Mouse (Mus musculus) ES-Bruce4 (cell line): ENCODE results near the gene Coq5. TPM values are rescaled to one million over a fixed set of nuclear protein-coding genes. Genes with fewer than 3 reads are reported as not detected.

ENCODE experiments used
- H3K27ac ChIP-seq: 2 replicates; pipeline ENCODE4 v1.5.1; 2012; ENCODE audit warnings: low read length, inconsistent platforms; ENCODE audit not compliant: insufficient read depth
- H3K27me3 ChIP-seq: 2 replicates; pipeline ENCODE4 v1.6.1; 2012; ENCODE audit warnings: mild to moderate bottlenecking, low read length, inconsistent platforms; ENCODE audit not compliant: control insufficient read depth, poor library complexity, insufficient read depth, severe bottlenecking
- H3K36me3 ChIP-seq: 2 replicates; pipeline ENCODE4 v1.6.1; 2012; ENCODE audit warnings: inconsistent platforms, mild to moderate bottlenecking, low read length, moderate library complexity; ENCODE audit not compliant: control insufficient read depth, poor library complexity, insufficient read depth, severe bottlenecking
- H3K4me1 ChIP-seq: one replicate; pipeline ENCODE4 v1.8.1; 2011; ENCODE audit warnings: low read length; ENCODE audit not compliant: control insufficient read depth, insufficient read depth
- H3K4me3 ChIP-seq: 2 replicates; pipeline ENCODE4 v1.5.1; 2011; ENCODE audit warnings: low read depth, mild to moderate bottlenecking, low read length
- H3K9ac ChIP-seq: 2 replicates; pipeline ENCODE4 v1.6.1; 2012; ENCODE audit warnings: low read depth, mild to moderate bottlenecking, inconsistent platforms; ENCODE audit not compliant: poor library complexity, severe bottlenecking
- H3K9me3 ChIP-seq: replicated peaks from 2 replicates; pipeline ENCODE4 v1.6.1; 2012; ENCODE audit warnings: mild to moderate bottlenecking, low read length, inconsistent platforms; ENCODE audit not compliant: control insufficient read depth, poor library complexity, insufficient read depth, severe bottlenecking
- CTCF ChIP-seq: IDR thresholded peaks from one replicate; pipeline ENCODE4 v1.8.1; 2011; ENCODE audit warnings: low read depth, low read length
- EP300 ChIP-seq: IDR thresholded peaks from 2 replicates; pipeline ENCODE4 v1.6.1; 2011; ENCODE audit warnings: low read depth, low read length; ENCODE audit not compliant: insufficient read depth
- POLR2A ChIP-seq: IDR thresholded peaks from one replicate; pipeline ENCODE4 v1.8.1; 2011; ENCODE audit warnings: low read length; ENCODE audit not compliant: insufficient read depth
- polyA plus RNA-seq: library from polyadenylated mRNA; stranded (reverse); fragments of >200 nt; gene quantifications from 2 replicates; pipeline ENCODE4 v1.2.4, GENCODE M21; 2011; ENCODE audit warnings: low read depth; ENCODE audit not compliant: missing spikeins, insufficient read depth, insufficient read length

The Coq5 gene
- polyA plus RNA-seq, 1 experiment = 28.3 TPM

GRCm38 (mm10) chr5:115312816-115313667 lies 33.6 kb downstream of the Coq5 start:
- H3K27ac ChIP-seq = peak overlapping the region; percentile 41; the same call in 1 of the 2 replicates

GRCm38 (mm10) chr5:115313668-115313943 lies 34.1 kb downstream of the Coq5 start:
- Histone ChIP-seq H3K4me3 (peak overlapping the region; percentile 37), H3K27ac (peak overlapping the region; percentile 41; the same call in 1 of the 2 replicates), H3K9me3 (no peaks in the 10 kb centered on the region), H3K27me3 (no peaks in the 10 kb centered on the region), H3K4me1 (peaks cover 4% of the 10 kb centered on the region), H3K9ac (no peak overlapping the region), H3K36me3 (no peaks in the 10 kb centered on the region)
- TF ChIP-seq CTCF (no peak), EP300 (peak; percentile 61; the same call in 1 of the 2 replicates), POLR2A (no peak)

More at GRCm38 (mm10) chr5:115312816-115313667, 33.6 kb downstream of the Coq5 start:
- Histone ChIP-seq H3K27me3 (no peaks in the 10 kb centered on the region), H3K4me1 (peaks cover 2% of the 10 kb centered on the region), H3K4me3 (peak overlapping the region; percentile 37), H3K9ac (no peak overlapping the region), H3K36me3 (no peaks in the 10 kb centered on the region), H3K9me3 (no peaks in the 10 kb centered on the region)
- no peak for TF ChIP-seq EP300
- TF ChIP-seq CTCF = no peak
- no peak for TF ChIP-seq POLR2A

- H3K4me1 ChIP-seq = peaks cover 7% of the 10 kb centered on the region
- no peaks in the 10 kb centered on the region for H3K27me3 ChIP-seq
- TF ChIP-seq POLR2A (no peak), EP300 (0 out of 2 replicates have a peak, but pooled peaks have one; percentile 32)
- no peak overlapping the region for H3K4me3 ChIP-seq
- H3K9ac ChIP-seq = no peak overlapping the region
- peak overlapping the region; percentile 84 for H3K27ac ChIP-seq
- no peaks in the 10 kb centered on the region for H3K36me3 ChIP-seq
- H3K9me3 ChIP-seq = no peaks in the 10 kb centered on the region
Measured at GRCm38 (mm10) chr5:115316968-115317644, 37.6 kb downstream of the Coq5 start.

- no peaks in the 10 kb centered on the region for H3K36me3 ChIP-seq
- no peaks in the 10 kb centered on the region for H3K9me3 ChIP-seq
- H3K9ac ChIP-seq = no peak overlapping the region
- peak overlapping the region; percentile 20; the same call in 1 of the 2 replicates for H3K4me3 ChIP-seq
- peaks cover 7% of the 10 kb centered on the region for H3K4me1 ChIP-seq
- TF ChIP-seq EP300 = peak; percentile 92; the same call in 1 of the 2 replicates
- no peak for TF ChIP-seq CTCF
- no peak for TF ChIP-seq POLR2A
- peak overlapping the region; percentile 95 for H3K27ac ChIP-seq
- H3K27me3 ChIP-seq = no peaks in the 10 kb centered on the region
Measured at GRCm38 (mm10) chr5:115317645-115318328, 38.3 kb downstream of the Coq5 start.

GRCm38 (mm10) chr5:115319004-115319940 lies 39.8 kb downstream of the Coq5 start:
- H3K9ac ChIP-seq = no peak overlapping the region
- peaks cover 7% of the 10 kb centered on the region for H3K4me1 ChIP-seq
- no peak for TF ChIP-seq POLR2A
- TF ChIP-seq EP300 = no peak
- TF ChIP-seq CTCF = peak; percentile 13
- no peaks in the 10 kb centered on the region for H3K9me3 ChIP-seq
- H3K27ac ChIP-seq = no peak overlapping the region
- no peaks in the 10 kb centered on the region for H3K36me3 ChIP-seq
- H3K27me3 ChIP-seq = no peaks in the 10 kb centered on the region
- H3K4me3 ChIP-seq = peak overlapping the region; percentile 47
